Mouse (Mus musculus) liver, embryonic 14 days (tissue): Measurements from ENCODE around the gene Samd5. TPM values are rescaled to one million over a fixed set of nuclear protein-coding genes. Genes with fewer than 3 reads are reported as not detected.

Source experiments
- polyA plus RNA-seq: library from polyadenylated mRNA; depleted of rRNA; stranded (reverse); fragments of >200 nt; gene quantifications from 2 replicates; pipeline ENCODE4 v1.2.3, GENCODE M21; 2012; rRNA removed

Gene Samd5
- polyA plus RNA-seq: 0.45 TPM in 2 replicates

GRCm38 (mm10) chr10:9674561-9675521, at the start of gene Samd5:
Samd5 (minus strand) TSS chr10:9675208.

Other genes with a start within 250 kb of the Samd5 start
- gene Stxbp5, start 225.9 kb upstream of the Samd5 start, polyA plus RNA-seq: 4.6 and 4.9 TPM in 2 replicates